ENCODE assay signal across 7 mouse cellular contexts in the genomic region with DNA sequence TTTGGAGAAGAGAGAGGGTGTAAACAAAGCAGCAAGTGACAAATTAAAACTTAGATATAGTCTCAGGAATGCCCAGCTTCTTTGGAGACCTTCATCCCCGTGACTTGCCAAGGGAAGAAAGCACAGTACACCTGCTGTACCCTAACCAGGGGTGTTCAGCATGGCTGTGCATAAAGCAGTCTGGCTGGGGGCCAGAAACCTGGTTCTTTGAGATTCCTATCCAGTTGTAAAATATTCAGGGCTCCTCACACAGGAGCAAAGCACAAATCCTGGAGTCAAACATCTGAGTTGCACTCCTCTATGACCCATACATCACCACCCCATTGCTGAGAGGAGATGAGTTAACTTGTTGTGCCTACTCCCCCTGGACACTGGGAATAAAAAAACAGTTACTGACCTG. TPM values are rescaled to one million over a fixed set of nuclear protein-coding genes. Genes with fewer than 3 reads are reported as not detected.
A peak's percentile ranks its signal among the peaks of the same experiment; 100 is the strongest.
DNase-seq lines count a peak whose midpoint lies in the region; ATAC-seq lines count a peak whose summit lies in the region.

No protein-coding gene starts in this region.

- peak overlapping the region; percentile 69 for H3K4me2 ChIP-seq in heart, embryonic 16.5 days (ENCODE audit: low read depth, low read length)

- ATAC-seq in heart, embryonic 16.5 days (replicated peaks; ENCODE audit: extremely low read depth, insufficient read depth, low FRiP score), result no peak

- peaks cover 16% of the 10 kb centered on the region for H3K4me1 ChIP-seq in heart, embryonic 16.5 days (ENCODE audit: control insufficient read depth, insufficient read depth, low read length)

- no peaks in the 10 kb centered on the region for H3K36me3 ChIP-seq in heart, embryonic 16.5 days (ENCODE audit: control insufficient read depth, insufficient read depth)

- no peak for DNase-seq in heart, adult 18-20 months
- DNase-seq in thymus, postnatal 4 days, result peak; percentile 34
- no peak for DNase-seq in thymus, postnatal 36 days
- DNase-seq in kidney, postnatal 14 days, result peak; percentile 93
- no peak for DNase-seq in retina, postnatal 1 day
- no peak for DNase-seq in frontal cortex, postnatal 36 days (ENCODE audit: low spot score in 2 of 2)

- H3K9me3 ChIP-seq in heart, embryonic 16.5 days (replicated peaks; ENCODE audit: control insufficient read depth, low read length), result no peaks in the 10 kb centered on the region

- no peak overlapping the region; the same call in 1 of the 2 replicates for H3K9ac ChIP-seq in heart, embryonic 16.5 days (ENCODE audit: low read length)

- H3K4me3 ChIP-seq in heart, embryonic 16.5 days (ENCODE audit: low read length), result no peak overlapping the region

- 63% methylated on average over 1 of the region's 1 CpGs for WGBS in heart, embryonic 16.5 days

- H3K27me3 ChIP-seq in heart, embryonic 16.5 days (ENCODE audit: control insufficient read depth, insufficient read depth, low read length), result no peaks in the 10 kb centered on the region

- peak overlapping the region; percentile 15 for H3K27ac ChIP-seq in heart, embryonic 16.5 days (ENCODE audit: low read length)

RNA-seq across cellular contexts. Expression of a gene that starts 2.0 kb away (rescaled TPM):
- polyA plus RNA-seq in heart, embryonic 16.5 days (2015; fragmentation: Nextera tagmentation; extraction: Ambion mirVana), result 89.5 and 94.1 TPM in 2 replicates
- 10 to 100 TPM; 34.3 to 36.7 TPM for total RNA-seq in heart, adult 18-20 months (2021)

RNA-seq across cellular contexts. Expression of a gene that starts 2.2 kb away (rescaled TPM):
- 8.0 and 8.3 TPM in 2 replicates for polyA plus RNA-seq in heart, embryonic 16.5 days (2015; fragmentation: Nextera tagmentation; extraction: Ambion mirVana)
- total RNA-seq in heart, adult 18-20 months (2021), result 1 to 10 TPM; 2.9 to 3.4 TPM

RNA-seq across cellular contexts. Expression of a gene that starts 41.0 kb away (rescaled TPM):
- 23.3 and 25.5 TPM in 2 replicates for polyA plus RNA-seq in heart, embryonic 16.5 days (2015; fragmentation: Nextera tagmentation; extraction: Ambion mirVana)
- 10 to 100 TPM; 37.7 to 38.9 TPM for total RNA-seq in heart, adult 18-20 months (2021)

Comparison
In these comparisons a context has a peak if more than half of its experiments do, and no peak if none do; other contexts are left out.
1. DNase-seq: peak in thymus, postnatal 4 days (single experiment) and kidney, postnatal 14 days (single experiment); none in heart, adult 18-20 months (0 of 2), thymus, postnatal 36 days (0 of 2), retina, postnatal 1 day (single experiment) and frontal cortex, postnatal 36 days (0 of 2).